Mouse (Mus musculus) right cerebral cortex, adult 18-20 months (tissue): ENCODE data around the gene Limd2.

ENCODE experiments used
- DNase-seq: peaks from one replicate; pipeline ENCODE4 v3.0.0; 2022; ENCODE audit warnings: mixed read lengths

Gene Limd2

GRCm38 (mm10) chr11:106124784-106125183 is 35.9 kb downstream of the Limd2 start:
- DNase-seq: no peak

- no peak for DNase-seq
Measured at GRCm38 (mm10) chr11:106122736-106123135, 37.9 kb downstream of the Limd2 start.

GRCm38 (mm10) chr11:106122221-106122620 is 38.4 kb downstream of the Limd2 start:
- DNase-seq: no peak

GRCm38 (mm10) chr11:106111688-106112087 is 49.0 kb downstream of the Limd2 start:
- DNase-seq: no peak
